Mouse (Mus musculus): ENCODE data around the gene Nop16.

- TF ChIP-seq POLR2A (IDR thresholded peaks at IDR 0.05; ENCODE audit: low read depth, low read length): no peak
- no peak for TF ChIP-seq CTCF (IDR thresholded peaks at IDR 0.05; ENCODE audit: extremely low read depth, insufficient read depth, insufficient read length, insufficient replicate concordance)
Measured at GRCm38 (mm10) chr13:54604221-54604620, 14.3 kb upstream of the Nop16 start.
